Mouse (Mus musculus): Measurements from ENCODE around the gene Etl4. TPM values are rescaled to one million over a fixed set of nuclear protein-coding genes. Genes with fewer than 3 reads are reported as not detected.

The Etl4 gene
- polyA plus RNA-seq, 1 experiment from 2014 or later, result 1.5 TPM

DNA sequence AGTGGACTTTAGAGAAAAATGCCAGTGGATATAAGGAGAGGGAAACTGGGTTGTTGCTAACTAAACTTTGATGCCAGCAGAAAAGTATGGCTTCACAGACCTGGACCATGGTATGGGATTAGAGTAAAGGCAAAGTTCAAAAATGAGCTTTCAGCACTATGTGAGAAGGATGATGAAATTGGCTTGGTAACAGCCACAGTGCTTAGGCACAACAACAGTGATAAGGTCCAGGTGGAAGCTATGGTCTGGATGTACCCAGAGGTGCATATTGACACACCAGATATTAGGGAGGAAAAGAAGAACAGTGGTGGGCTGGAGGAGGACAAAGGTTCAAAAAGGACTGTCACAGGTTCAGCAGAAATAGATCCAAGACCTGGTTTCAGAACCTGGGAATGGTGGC is 631.7 kb downstream of the Etl4 start:
- no peaks in the 10 kb centered on the region for H3K27me3 ChIP-seq (ENCODE audit: insufficient read depth, low read length)
- no peak overlapping the region for H3K4me3 ChIP-seq (ENCODE audit: low read depth, low read length)
- H3K4me1 ChIP-seq (ENCODE audit: insufficient read depth), result peaks cover 4% of the 10 kb centered on the region; the same call in 1 of the 2 replicates
- peak overlapping the region; percentile 55; the same call in 1 of the 2 replicates for H3K27ac ChIP-seq (ENCODE audit: low read depth)
- no peak overlapping the region for H3K4me2 ChIP-seq (ENCODE audit: low read depth, low read length)
- ATAC-seq (peak; percentile 87), DNase-seq (no peak)
- no peaks in the 10 kb centered on the region for H3K9me3 ChIP-seq (ENCODE audit: low read length)
- no peaks in the 10 kb centered on the region for H3K36me3 ChIP-seq (replicated peaks; ENCODE audit: insufficient read depth, low read length)
- TF ChIP-seq EP300 (IDR thresholded peaks at IDR 0.05; ENCODE audit: low read depth) (no peak), CTCF (IDR thresholded peaks at IDR 0.05; ENCODE audit: low read depth) (no peak)
- no peak overlapping the region for H3K9ac ChIP-seq (replicated peaks)

DNA sequence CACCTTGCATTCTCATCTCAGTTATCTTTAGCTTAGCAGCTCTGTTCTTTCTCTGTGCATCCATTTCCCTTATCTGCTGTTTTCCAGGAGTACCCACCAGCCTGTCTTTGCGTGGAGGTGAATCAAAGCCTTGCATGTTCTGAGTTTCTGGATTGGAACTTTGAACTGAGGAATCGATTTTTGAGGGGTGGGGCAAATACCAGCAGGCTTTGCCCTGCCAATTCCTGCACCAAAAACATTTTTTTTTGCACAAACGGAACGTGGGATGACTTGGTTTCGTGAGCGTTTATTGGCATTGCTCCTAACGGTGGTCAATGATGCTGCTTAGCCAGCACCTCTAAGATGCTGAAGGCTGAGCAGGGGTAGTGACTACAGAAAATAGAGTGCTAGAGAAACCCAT is 632.7 kb downstream of the Etl4 start:
- H3K36me3 ChIP-seq (replicated peaks; ENCODE audit: insufficient read depth, low read length), result no peaks in the 10 kb centered on the region
- no peak overlapping the region for H3K27ac ChIP-seq (ENCODE audit: low read depth)
- no peaks in the 10 kb centered on the region for H3K9me3 ChIP-seq (ENCODE audit: low read length)
- ATAC-seq (peak; percentile 62), DNase-seq (peak; percentile 16)
- no peak overlapping the region for H3K4me3 ChIP-seq (ENCODE audit: low read depth, low read length)
- H3K9ac ChIP-seq (replicated peaks), result no peak overlapping the region
- H3K27me3 ChIP-seq (ENCODE audit: insufficient read depth, low read length), result no peaks in the 10 kb centered on the region
- 65% methylated on average over 7 of the region's 7 CpGs for WGBS (ENCODE audit: insufficient replicate concordance)
- peaks cover 9% of the 10 kb centered on the region; the same call in 1 of the 2 replicates for H3K4me1 ChIP-seq (ENCODE audit: insufficient read depth)
- TF ChIP-seq EP300 (IDR thresholded peaks at IDR 0.05; ENCODE audit: low read depth) (no peak; the same call in 1 of the 2 replicates), CTCF (IDR thresholded peaks at IDR 0.05; ENCODE audit: low read depth) (no peak)
- 0 out of 2 replicates have a peak overlapping the region, but pooled peaks have one; percentile 23 for H3K4me2 ChIP-seq (ENCODE audit: low read depth, low read length)

DNA sequence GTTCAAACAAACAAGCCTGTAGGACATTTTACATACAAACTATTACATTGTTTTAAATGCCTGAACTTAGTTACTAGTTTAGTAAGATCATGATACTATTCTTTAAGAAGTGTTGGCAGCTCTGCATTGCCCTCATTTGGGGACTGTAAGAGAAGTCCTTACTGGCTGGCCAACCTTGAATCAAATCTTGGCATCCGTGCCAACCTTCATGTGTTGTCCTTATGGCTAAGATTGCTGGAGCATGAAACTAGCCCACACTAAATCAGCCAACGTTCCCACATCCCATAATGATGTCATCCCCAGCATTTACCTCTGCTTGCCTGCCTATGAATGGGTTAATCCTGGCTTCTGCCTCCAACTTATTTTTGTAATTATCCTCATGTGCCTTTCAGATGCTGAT is 636.0 kb downstream of the Etl4 start:
- no peak for ATAC-seq
- 62% methylated on average over 2 of the region's 2 CpGs for whole genome bisulfite sequencing (ENCODE audit: insufficient replicate concordance)
- Histone ChIP-seq H3K4me3 (ENCODE audit: low read depth, low read length) (no peak overlapping the region), H3K4me1 (ENCODE audit: insufficient read depth) (peaks cover 9% of the 10 kb centered on the region; the same call in 1 of the 2 replicates), H3K27ac (ENCODE audit: low read depth) (no peak overlapping the region), H3K9ac (replicated peaks) (no peak overlapping the region), H3K27me3 (ENCODE audit: insufficient read depth, low read length) (no peaks in the 10 kb centered on the region), H3K36me3 (replicated peaks; ENCODE audit: insufficient read depth, low read length) (no peaks in the 10 kb centered on the region), H3K9me3 (ENCODE audit: low read length) (no peaks in the 10 kb centered on the region), H3K4me2 (ENCODE audit: low read depth, low read length) (no peak overlapping the region)
- DNase-seq, result no peak
- TF ChIP-seq EP300 (IDR thresholded peaks at IDR 0.05; ENCODE audit: low read depth) (no peak), CTCF (IDR thresholded peaks at IDR 0.05; ENCODE audit: low read depth) (no peak)

DNA sequence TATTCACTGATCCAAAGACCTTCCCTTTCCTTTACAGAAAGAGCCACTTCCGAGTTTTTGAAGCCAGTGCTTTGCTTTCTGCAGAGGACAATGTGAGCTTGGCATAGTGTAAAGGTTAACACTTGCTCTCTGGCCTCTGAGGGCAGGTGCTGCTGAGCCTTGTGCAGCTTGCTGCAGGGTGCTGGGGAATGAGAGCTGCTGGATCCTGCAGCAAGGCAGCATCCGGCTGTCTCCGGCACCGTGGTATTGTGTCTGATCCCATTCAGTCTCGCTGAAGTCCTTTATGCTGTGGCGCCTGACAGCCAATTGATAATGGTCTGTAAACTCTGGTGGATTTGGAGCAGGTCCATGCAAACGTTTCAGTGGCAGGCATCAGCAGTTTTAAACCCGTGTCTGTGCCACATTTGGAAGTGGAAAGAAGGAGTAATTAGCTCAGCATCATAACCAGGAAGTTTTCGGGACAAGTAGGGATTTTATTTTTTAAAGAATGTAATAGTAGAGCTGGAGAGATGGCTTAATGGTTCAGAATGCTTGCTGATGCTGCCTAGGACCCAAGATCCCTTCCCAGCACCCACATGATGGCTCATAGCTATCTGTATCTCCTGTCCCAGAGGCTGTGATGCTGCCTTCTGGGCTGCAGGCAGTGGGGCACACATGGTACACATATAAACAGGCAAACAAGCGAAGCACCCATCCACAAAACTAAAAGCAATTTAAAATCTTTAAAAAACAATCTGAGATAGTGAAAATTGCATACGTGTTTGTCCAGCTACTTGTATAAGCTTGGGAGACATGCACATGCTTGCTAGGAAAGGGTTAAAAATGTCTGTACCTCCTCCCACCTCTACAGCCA is 637.1 kb downstream of the Etl4 start:
- DNase-seq (no peak), ATAC-seq (no peak)
- Histone ChIP-seq H3K9me3 (ENCODE audit: low read length) (no peaks in the 10 kb centered on the region), H3K36me3 (replicated peaks; ENCODE audit: insufficient read depth, low read length) (no peaks in the 10 kb centered on the region), H3K4me2 (ENCODE audit: low read depth, low read length) (peak overlapping the region; percentile 52), H3K4me3 (ENCODE audit: low read depth, low read length) (no peak overlapping the region), H3K4me1 (ENCODE audit: insufficient read depth) (peaks cover 7% of the 10 kb centered on the region; the same call in 1 of the 2 replicates), H3K27ac (ENCODE audit: low read depth) (no peak overlapping the region), H3K27me3 (ENCODE audit: insufficient read depth, low read length) (no peaks in the 10 kb centered on the region), H3K9ac (replicated peaks) (no peak overlapping the region)
- TF ChIP-seq CTCF (IDR thresholded peaks at IDR 0.05; ENCODE audit: low read depth) (no peak), EP300 (IDR thresholded peaks at IDR 0.05; ENCODE audit: low read depth) (no peak)
- 19% methylated on average over 11 of the region's 11 CpGs for WGBS (ENCODE audit: insufficient replicate concordance)

DNA sequence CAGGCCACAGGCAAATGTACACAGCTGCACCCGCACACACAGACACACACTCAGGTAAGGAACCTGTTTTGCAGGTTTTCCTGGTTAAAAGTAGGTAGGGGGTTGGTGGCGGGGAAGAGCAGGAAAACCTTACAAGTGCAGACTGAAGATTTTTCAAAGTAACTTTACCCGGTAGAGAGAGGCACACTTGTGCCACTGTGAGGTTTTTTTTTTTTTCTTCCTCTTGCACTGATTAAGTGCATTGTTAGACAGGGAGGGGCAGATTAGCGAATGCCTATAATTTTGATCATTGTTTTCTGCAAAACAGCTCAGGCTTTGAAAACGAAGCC is 637.7 kb downstream of the Etl4 start:
- H3K9ac ChIP-seq (replicated peaks), result no peak overlapping the region
- H3K27ac ChIP-seq (ENCODE audit: low read depth), result no peak overlapping the region
- peaks cover 5% of the 10 kb centered on the region; the same call in 1 of the 2 replicates for H3K4me1 ChIP-seq (ENCODE audit: insufficient read depth)
- no peak overlapping the region for H3K4me3 ChIP-seq (ENCODE audit: low read depth, low read length)
- no peaks in the 10 kb centered on the region for H3K27me3 ChIP-seq (ENCODE audit: insufficient read depth, low read length)
- ATAC-seq (no peak), DNase-seq (no peak)
- no peaks in the 10 kb centered on the region for H3K36me3 ChIP-seq (replicated peaks; ENCODE audit: insufficient read depth, low read length)
- H3K9me3 ChIP-seq (ENCODE audit: low read length), result no peaks in the 10 kb centered on the region
- 14% methylated on average over 5 of the region's 5 CpGs for WGBS (ENCODE audit: insufficient replicate concordance)
- H3K4me2 ChIP-seq (ENCODE audit: low read depth, low read length), result peak overlapping the region; percentile 52
- TF ChIP-seq EP300 (IDR thresholded peaks at IDR 0.05; ENCODE audit: low read depth), result no peak
- no peak for TF ChIP-seq CTCF (IDR thresholded peaks at IDR 0.05; ENCODE audit: low read depth)

DNA sequence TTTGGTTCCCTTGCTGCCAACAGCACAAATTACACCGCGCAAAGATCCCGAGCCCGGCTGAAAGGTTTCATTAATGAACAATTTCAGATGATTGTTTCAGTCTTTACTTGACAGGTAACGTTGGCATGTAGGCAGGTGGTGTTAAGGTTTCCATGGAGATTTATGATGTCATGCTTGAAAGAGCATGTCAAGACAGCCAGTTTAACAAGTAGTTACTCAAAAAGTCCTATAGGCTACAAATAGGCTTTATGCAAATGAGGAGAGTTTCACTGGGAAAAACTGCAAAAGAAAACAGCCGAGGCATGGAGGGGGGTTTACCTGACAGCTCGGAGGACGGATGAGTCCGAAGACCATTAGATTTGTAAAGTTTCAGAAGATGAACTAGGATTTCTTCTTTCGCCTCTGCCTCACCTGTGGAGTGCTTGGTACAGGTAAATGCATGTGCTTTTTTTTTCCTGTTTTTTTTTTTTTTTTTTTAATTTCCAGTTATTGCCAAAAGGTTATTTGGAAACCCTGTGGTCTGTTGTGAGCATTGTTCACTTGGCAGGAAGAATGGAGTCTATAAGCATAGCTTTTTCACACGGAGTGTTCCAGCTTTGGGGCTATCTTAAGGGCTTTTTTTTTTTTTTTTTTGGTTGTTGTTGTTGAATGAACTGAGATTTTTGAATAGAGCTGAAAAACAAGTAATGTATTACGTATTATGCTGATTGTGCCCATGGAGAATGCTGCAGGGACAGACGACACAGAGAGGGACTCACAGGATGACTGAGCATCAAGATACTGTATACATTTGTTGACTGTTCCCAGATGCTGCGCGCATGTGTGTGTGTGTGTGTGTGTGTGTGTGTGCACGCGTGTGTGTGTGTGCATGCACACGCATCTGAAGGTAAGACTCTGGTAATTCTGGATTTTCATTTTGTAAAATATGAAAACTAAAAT is 638.4 kb downstream of the Etl4 start:
- no peaks in the 10 kb centered on the region for H3K9me3 ChIP-seq (ENCODE audit: low read length)
- DNase-seq (no peak), ATAC-seq (no peak)
- no peak overlapping the region for H3K27ac ChIP-seq (ENCODE audit: low read depth)
- no peaks in the 10 kb centered on the region for H3K36me3 ChIP-seq (replicated peaks; ENCODE audit: insufficient read depth, low read length)
- WGBS (ENCODE audit: insufficient replicate concordance), result 36% methylated on average over 18 of the region's 18 CpGs
- no peak overlapping the region for H3K9ac ChIP-seq (replicated peaks)
- TF ChIP-seq EP300 (IDR thresholded peaks at IDR 0.05; ENCODE audit: low read depth), result no peak
- no peak for TF ChIP-seq CTCF (IDR thresholded peaks at IDR 0.05; ENCODE audit: low read depth)
- H3K27me3 ChIP-seq (ENCODE audit: insufficient read depth, low read length), result no peaks in the 10 kb centered on the region
- H3K4me3 ChIP-seq (ENCODE audit: low read depth, low read length), result no peak overlapping the region
- H3K4me2 ChIP-seq (ENCODE audit: low read depth, low read length), result peak overlapping the region; percentile 52
- peaks cover 5% of the 10 kb centered on the region; the same call in 1 of the 2 replicates for H3K4me1 ChIP-seq (ENCODE audit: insufficient read depth)

Measured in liver, postnatal 0 days (tissue).